Mouse (Mus musculus): ENCODE data around the gene Mcf2l. TPM values are rescaled to one million over a fixed set of nuclear protein-coding genes. Genes with fewer than 3 reads are reported as not detected.

The Mcf2l gene
- total RNA-seq, 4 experiments from 2014 or later = 55.6 to 85.0 (median 65.1) TPM

- no peak for DNase-seq (ENCODE audit: low spot score)
Measured at GRCm38 (mm10) chr8:12874194-12874791, 687 bp downstream of the Mcf2l start.

DNA sequence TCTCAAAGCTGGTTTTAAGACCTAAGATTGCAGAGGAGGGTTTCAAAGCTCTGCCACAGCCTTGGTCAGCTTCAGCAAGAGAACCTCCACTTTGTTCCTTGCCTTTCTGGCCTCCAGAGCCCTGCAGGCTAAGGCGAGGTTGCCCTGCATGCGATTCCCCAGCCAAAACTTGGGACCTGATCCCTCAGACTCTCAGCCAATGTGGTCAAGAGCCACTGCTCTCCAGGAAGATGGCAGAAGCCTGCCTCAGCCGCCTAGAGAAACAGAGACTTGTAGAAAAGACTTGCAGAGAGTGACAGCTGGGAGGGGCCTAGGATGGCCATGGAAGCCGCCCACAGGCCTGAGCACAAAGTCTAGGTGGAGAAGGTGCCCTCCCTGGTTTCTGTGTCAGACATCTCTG is 1.4 kb downstream of the Mcf2l start:
- no peak for DNase-seq (ENCODE audit: low spot score)

GRCm38 (mm10) chr8:12877126-12877525 is 3.5 kb downstream of the Mcf2l start:
- no peak for DNase-seq (ENCODE audit: low spot score)

DNA sequence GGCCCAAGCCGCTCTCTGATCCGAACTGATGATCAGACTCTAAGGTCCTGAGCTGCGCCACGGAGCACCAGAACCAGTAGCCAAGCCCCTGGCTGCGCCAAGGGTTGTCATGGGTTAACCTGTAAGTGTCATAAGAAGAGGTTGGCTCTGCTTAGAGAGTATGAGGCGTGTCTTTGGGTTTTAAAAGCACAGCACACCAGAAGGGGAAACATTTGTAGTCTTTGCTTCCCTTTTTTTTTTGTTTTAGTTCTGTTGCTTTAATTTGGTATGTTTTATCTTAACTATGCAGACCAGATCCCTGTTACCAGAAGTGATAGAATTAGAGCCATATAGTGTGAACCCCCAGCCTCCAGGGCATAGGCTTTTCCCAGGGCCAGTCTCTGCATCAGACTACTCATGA is 6.6 kb downstream of the Mcf2l start:
- no peak for DNase-seq (ENCODE audit: low spot score)

DNA sequence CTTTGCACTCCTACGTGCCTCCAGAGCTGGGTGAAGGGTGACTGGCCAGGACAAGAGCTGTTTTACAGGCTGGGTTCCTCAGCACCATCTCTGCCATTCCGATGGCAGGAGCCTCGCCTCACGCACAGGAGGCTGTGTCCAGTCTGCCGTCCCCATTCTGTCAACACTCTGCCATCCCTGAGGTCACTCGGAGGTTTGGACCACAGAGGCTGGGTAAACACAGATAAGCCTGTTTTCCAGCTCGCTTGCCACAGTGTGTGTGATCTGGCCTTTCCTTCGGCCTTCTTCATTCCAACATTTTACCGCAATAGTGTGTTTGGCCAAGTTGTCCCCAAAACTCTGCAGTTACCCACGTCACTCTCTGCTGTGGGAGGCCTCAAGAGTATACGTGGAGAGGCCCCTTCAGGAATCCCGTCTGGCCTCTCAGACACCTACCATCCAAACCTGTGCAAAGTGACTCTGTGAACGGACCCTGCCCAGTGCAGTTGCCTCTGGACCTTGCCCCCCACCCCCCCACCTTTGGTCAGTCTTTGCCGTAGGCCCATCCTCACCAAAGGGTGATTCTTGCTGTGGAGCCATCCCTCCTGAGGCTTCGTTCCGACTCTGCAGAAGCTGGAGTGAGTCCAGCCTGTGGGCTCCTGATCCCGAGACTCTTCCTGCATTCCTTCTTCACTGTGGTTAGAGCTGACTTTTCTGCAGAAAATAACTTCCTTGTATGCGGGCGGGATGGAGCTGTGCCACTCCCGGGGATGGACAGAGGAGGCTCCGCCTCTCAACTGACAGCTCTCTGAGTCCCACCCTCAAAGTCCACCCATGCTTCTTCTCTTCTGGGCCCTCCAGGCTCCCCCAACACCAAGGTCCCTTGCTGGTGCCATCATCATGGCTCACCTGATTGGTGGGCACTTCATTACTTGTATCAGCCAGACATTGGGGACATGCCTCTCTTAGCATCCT is 9.7 kb downstream of the Mcf2l start:
- no peak for DNase-seq (ENCODE audit: low spot score)

DNA sequence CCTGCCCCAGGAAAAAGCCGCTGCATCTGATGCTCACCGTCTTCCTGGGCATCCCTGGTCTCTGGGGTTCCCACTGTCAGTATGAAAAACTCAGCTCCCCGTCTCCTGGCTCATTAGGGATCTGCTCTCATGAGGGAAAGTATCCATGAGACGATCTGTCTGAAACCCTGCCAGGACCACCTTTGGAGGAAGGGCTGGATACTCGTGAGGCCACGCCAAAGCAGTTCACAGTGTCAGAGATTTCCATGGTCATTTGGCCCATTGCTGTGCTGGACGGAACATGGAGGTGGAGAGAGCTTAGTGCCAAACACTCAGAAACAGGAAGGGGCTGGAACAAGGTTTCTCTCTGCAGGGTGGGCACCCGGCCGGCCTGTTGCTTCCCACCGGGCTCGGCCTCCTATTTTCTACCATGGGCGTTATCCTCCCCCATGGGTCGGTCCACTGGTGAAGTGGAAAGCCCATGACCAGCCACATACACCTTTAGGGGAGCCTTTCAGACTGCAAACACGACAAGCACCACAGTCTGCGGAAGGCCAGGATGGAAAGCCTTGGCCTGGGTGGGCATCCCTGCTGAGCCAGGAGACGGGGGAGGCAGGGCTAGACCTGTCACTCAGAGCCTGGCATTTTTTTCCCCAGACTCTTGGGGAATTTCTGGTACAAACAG is 14.3 kb downstream of the Mcf2l start:
- no peak for DNase-seq (ENCODE audit: low spot score)

GRCm38 (mm10) chr8:12889046-12889598 is 15.5 kb downstream of the Mcf2l start:
- no peak for DNase-seq (ENCODE audit: low spot score)

- no peak for DNase-seq (ENCODE audit: low spot score)
Measured at GRCm38 (mm10) chr8:12892882-12893446, 19.4 kb downstream of the Mcf2l start.

- DNase-seq (ENCODE audit: low spot score) = no peak
Measured at GRCm38 (mm10) chr8:12893797-12894578, 20.4 kb downstream of the Mcf2l start.

- DNase-seq (ENCODE audit: low spot score) = no peak
Measured at GRCm38 (mm10) chr8:12894783-12895534, 21.4 kb downstream of the Mcf2l start.

- DNase-seq (ENCODE audit: low spot score) = no peak
Measured at GRCm38 (mm10) chr8:12895535-12896150, 22.0 kb downstream of the Mcf2l start.

GRCm38 (mm10) chr8:12896494-12897373 is 23.1 kb downstream of the Mcf2l start:
- peak; percentile 67 for DNase-seq (ENCODE audit: low spot score)

DNA sequence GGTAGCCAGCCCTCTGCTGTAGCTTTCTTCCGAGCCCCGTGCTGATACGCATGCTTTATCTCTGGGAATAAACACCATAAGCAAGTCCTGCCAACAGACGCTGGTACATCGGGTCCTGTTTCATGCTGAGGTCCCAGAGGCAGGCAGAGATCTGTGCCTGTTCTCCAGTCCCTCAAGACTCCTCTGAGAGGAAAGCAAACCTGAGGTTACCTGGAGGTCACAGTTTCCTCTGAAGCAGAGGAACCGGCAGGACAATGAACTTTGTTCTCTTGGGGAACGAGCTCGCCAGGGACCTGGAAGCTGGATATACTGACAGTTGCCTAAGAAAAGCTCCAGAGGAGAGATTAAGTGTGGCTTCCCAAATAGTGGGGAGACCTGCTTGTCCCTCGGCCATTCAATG is 24.2 kb downstream of the Mcf2l start:
- DNase-seq (ENCODE audit: low spot score) = peak; percentile 68

- no peak for DNase-seq (ENCODE audit: low spot score)
Measured at GRCm38 (mm10) chr8:12903790-12904415, 30.3 kb downstream of the Mcf2l start.

- no peak for DNase-seq (ENCODE audit: low spot score)
Measured at GRCm38 (mm10) chr8:12905122-12905521, 31.5 kb downstream of the Mcf2l start.

DNA sequence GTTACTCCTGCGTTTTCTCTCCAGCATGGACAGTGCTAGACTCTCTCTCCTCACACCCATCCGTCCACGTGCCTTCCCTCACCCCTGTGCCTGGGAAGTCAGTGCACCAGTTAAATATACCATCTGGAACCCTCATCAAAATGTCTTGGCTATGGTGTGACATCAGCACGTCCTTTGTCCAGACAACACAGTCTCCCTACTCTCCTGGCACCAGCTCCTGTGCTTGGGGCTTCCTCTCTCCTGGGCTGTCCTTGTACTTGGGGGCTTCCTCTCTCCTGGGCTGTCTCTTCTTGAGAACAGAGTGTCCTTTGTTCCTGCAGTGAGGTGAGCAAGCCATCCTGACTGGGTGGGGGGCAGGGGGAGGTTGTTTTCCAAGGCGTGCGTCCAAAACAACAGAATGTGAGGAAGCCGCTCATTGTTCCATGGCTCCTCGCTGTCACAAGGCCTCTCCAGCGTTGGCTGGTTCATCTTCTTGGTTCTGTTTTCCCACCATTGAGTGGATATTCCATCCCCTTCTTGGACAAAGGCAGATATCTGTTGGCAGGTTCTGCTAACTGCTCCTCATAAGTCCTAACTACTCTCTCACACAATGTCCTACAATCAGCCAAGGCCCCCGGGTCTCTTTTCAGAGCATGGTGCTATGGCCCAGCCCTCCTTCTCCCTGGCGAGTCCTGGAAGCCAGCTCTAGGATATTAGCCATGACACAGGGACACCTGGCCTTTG is 32.2 kb downstream of the Mcf2l start:
- DNase-seq (ENCODE audit: low spot score) = peak; percentile 87

DNA sequence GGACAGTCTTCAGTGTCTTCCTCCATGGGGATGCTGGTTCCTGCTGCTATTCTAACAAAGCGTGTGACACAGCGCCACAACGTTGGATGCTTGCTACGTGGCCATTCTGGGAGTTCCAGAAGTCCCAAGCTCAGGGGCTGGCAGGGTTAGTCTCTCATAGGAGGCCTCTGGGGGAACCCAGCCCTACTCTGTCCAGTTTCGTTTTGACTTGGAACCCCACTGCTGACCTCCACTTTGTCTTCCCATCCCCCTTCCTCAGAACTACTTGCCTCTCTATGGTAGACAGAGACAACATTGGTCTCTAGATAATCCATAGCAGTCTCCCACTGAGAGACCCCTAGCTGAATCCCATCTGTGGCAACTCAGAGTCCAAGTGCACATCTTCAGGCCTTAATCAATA is 33.0 kb downstream of the Mcf2l start:
- no peak for DNase-seq (ENCODE audit: low spot score)

GRCm38 (mm10) chr8:12907730-12908129 is 34.1 kb downstream of the Mcf2l start:
- DNase-seq (ENCODE audit: low spot score) = peak; percentile 74

Data from heart, adult 8-10 months (tissue).